Mouse (Mus musculus) intestine, embryonic 14.5 days (tissue): ENCODE results near the gene Snx9. TPM values are rescaled to one million over a fixed set of nuclear protein-coding genes. Genes with fewer than 3 reads are reported as not detected.

ENCODE experiments used
- ATAC-seq: fragments of 200-750 bp; cut with Nextera tagmentation; replicated peaks from 2 replicates; pipeline ENCODE4 v1.8.0; 2017; ENCODE audit warnings: low read depth, moderate number of reproducible peaks, moderate TSS enrichment, moderate library complexity; ENCODE audit not compliant: low FRiP score, low TSS enrichment
- DNase-seq: peaks from one replicate; pipeline ENCODE4 v3.0.0-alpha.2; 2018; ENCODE audit warnings: low spot score
- H3K27ac ChIP-seq: fragments of 300-500 bp; sonication (generic); 2 replicates; pipeline ENCODE4 v1.5.1; 2014; ENCODE audit warnings: low read depth, mild to moderate bottlenecking, control low read depth
- H3K27me3 ChIP-seq: fragments of 300-500 bp; sonication (generic); replicated peaks from 2 replicates; pipeline ENCODE4 v1.6.1; 2014; ENCODE audit warnings: low read length, control low read depth; ENCODE audit not compliant: control insufficient read depth, insufficient read depth
- H3K36me3 ChIP-seq: fragments of 300-500 bp; sonication (generic); 2 replicates; pipeline ENCODE4 v1.6.1; 2014; ENCODE audit warnings: low read length, control low read depth; ENCODE audit not compliant: control insufficient read depth, insufficient read depth
- H3K4me1 ChIP-seq: fragments of 300-500 bp; sonication (generic); replicated peaks from 2 replicates; pipeline ENCODE4 v1.6.1; 2014; ENCODE audit warnings: low read length, control low read depth, mixed read lengths; ENCODE audit not compliant: control insufficient read depth, insufficient read depth
- H3K4me2 ChIP-seq: fragments of 300-500 bp; sonication (generic); 2 replicates; pipeline ENCODE4 v1.6.1; 2014; ENCODE audit warnings: low read length
- H3K4me3 ChIP-seq: fragments of 300-500 bp; sonication (generic); 2 replicates; pipeline ENCODE4 v1.5.1; 2014; ENCODE audit warnings: low read depth, low read length, control low read depth, mixed read lengths
- H3K9ac ChIP-seq: fragments of 300-500 bp; sonication (generic); 2 replicates; pipeline ENCODE4 v1.6.1; 2014; ENCODE audit warnings: mild to moderate bottlenecking, low read length
- H3K9me3 ChIP-seq: fragments of 300-500 bp; sonication (generic); 2 replicates; pipeline ENCODE4 v1.6.1; 2016; ENCODE audit warnings: low read length, control low read depth; ENCODE audit not compliant: control insufficient read depth
- WGBS: fragments of 180-500 bp; shearing (Covaris S2); extraction: QIAGEN DNeasy Blood & Tissue Kit; methylation state at CpG from one replicate; pipeline ENCODE4 v1.1.7; 2014; 5-methylcytosine and 5-hydroxymethylcytosine counted together
- polyA plus RNA-seq: library from polyadenylated mRNA; unstranded; fragments of >200 nt; fragmentation: Nextera tagmentation; extraction: Ambion mirVana; gene quantifications from 2 replicates; pipeline ENCODE4 v1.2.1, GENCODE M21; 2014

Gene Snx9
- polyA plus RNA-seq, 1 experiment from 2014 or later, result 42.7 TPM

- Histone ChIP-seq H3K4me3 (peak overlapping the region; percentile 43), H3K27me3 (no peaks in the 10 kb centered on the region), H3K9me3 (no peaks in the 10 kb centered on the region), H3K36me3 (no peaks in the 10 kb centered on the region), H3K4me1 (peaks cover 16% of the 10 kb centered on the region; the same call in 1 of the 2 replicates), H3K27ac (peak overlapping the region; percentile 43; the same call in 1 of the 2 replicates), H3K4me2 (peak overlapping the region; percentile 67), H3K9ac (peak overlapping the region; percentile 49)
- 0% methylated on average over 32 of the region's 38 CpGs for WGBS
- ATAC-seq (peak; percentile 92), DNase-seq (peak; percentile 87)
These were observed 99.7 kb downstream of the Snx9 start for GRCm38 (mm10) chr17:5940792-5941191.

GRCm38 (mm10) chr17:5941230-5942043, 100.3 kb downstream of the Snx9 start, which contains the start of gene Synj2:
Gene Synj2, plus strand, starts transcription at chr17:5941280.
- WGBS, result under 1% methylated on average over 30 of the region's 52 CpGs
- Histone ChIP-seq H3K4me3 (peak within 1 kb of the TSS; percentile 43), H3K36me3 (no peaks in the 10 kb centered on the region), H3K27ac (peak within 1 kb of the TSS; percentile 48), H3K9me3 (no peaks in the 10 kb centered on the region), H3K27me3 (no peaks in the 10 kb centered on the region), H3K4me2 (peak within 1 kb of the TSS; percentile 67), H3K9ac (peak within 1 kb of the TSS; percentile 49), H3K4me1 (peaks cover 17% of the 10 kb centered on the region; the same call in 1 of the 2 replicates)
- DNase-seq (peak; percentile 89), ATAC-seq (peak; percentile 81)

GRCm38 (mm10) chr17:5942156-5942555, 101.0 kb downstream of the Snx9 start:
- ATAC-seq (no peak), DNase-seq (no peak)
- no peaks in the 10 kb centered on the region for H3K36me3 ChIP-seq

GRCm38 (mm10) chr17:5943053-5943452, 101.9 kb downstream of the Snx9 start:
- Histone ChIP-seq H3K4me3 (no peak overlapping the region), H3K9ac (no peak overlapping the region), H3K27ac (no peak overlapping the region), H3K36me3 (no peaks in the 10 kb centered on the region), H3K27me3 (no peaks in the 10 kb centered on the region), H3K4me2 (peak overlapping the region; percentile 67; the same call in 1 of the 2 replicates), H3K4me1 (peaks cover 17% of the 10 kb centered on the region; the same call in 1 of the 2 replicates), H3K9me3 (no peaks in the 10 kb centered on the region)
- ATAC-seq (no peak), DNase-seq (no peak)
- WGBS, result 60% methylated on average over 1 of the region's 1 CpGs

More at GRCm38 (mm10) chr17:5942156-5942555, 101.0 kb downstream of the Snx9 start:
- WGBS, result 46% methylated on average over 3 of the region's 3 CpGs
- H3K4me3 ChIP-seq, result peak overlapping the region; percentile 43
- H3K4me2 ChIP-seq, result peak overlapping the region; percentile 67
- peak overlapping the region; percentile 48 for H3K9ac ChIP-seq
- no peak overlapping the region for H3K27ac ChIP-seq
- peaks cover 17% of the 10 kb centered on the region; the same call in 1 of the 2 replicates for H3K4me1 ChIP-seq
- no peaks in the 10 kb centered on the region for H3K9me3 ChIP-seq
- no peaks in the 10 kb centered on the region for H3K27me3 ChIP-seq

GRCm38 (mm10) chr17:5947039-5947438, 105.9 kb downstream of the Snx9 start:
- H3K27ac ChIP-seq, result no peak overlapping the region
- no peak overlapping the region for H3K4me3 ChIP-seq
- DNase-seq, result no peak
- 72% methylated on average over 3 of the region's 3 CpGs for WGBS
- H3K9ac ChIP-seq, result no peak overlapping the region
- H3K4me1 ChIP-seq, result peaks cover 14% of the 10 kb centered on the region; the same call in 1 of the 2 replicates
- no peaks in the 10 kb centered on the region for H3K36me3 ChIP-seq
- H3K9me3 ChIP-seq, result no peaks in the 10 kb centered on the region
- H3K27me3 ChIP-seq, result no peaks in the 10 kb centered on the region
- ATAC-seq, result no peak
- no peak overlapping the region for H3K4me2 ChIP-seq

GRCm38 (mm10) chr17:5952455-5952854, 111.3 kb downstream of the Snx9 start:
- Histone ChIP-seq H3K9ac (no peak overlapping the region), H3K4me1 (0 out of 2 replicates have a peak, but pooled peaks cover 3% of the 10 kb centered on the region), H3K4me2 (no peak overlapping the region), H3K36me3 (no peaks in the 10 kb centered on the region), H3K27ac (no peak overlapping the region), H3K27me3 (no peaks in the 10 kb centered on the region), H3K4me3 (no peak overlapping the region), H3K9me3 (no peaks in the 10 kb centered on the region)
- no peak for ATAC-seq
- whole genome bisulfite sequencing, result 80% methylated on average over 4 of the region's 4 CpGs
- DNase-seq, result no peak

GRCm38 (mm10) chr17:5956350-5957000, 115.3 kb downstream of the Snx9 start:
- Histone ChIP-seq H3K27ac (no peak overlapping the region), H3K4me2 (no peak overlapping the region), H3K27me3 (no peaks in the 10 kb centered on the region), H3K4me3 (no peak overlapping the region), H3K4me1 (peaks cover 21% of the 10 kb centered on the region), H3K9me3 (no peaks in the 10 kb centered on the region), H3K36me3 (no peaks in the 10 kb centered on the region), H3K9ac (no peak overlapping the region)
- 82% methylated on average over 2 of the region's 2 CpGs for WGBS
- DNase-seq (no peak), ATAC-seq (no peak)

- H3K9ac ChIP-seq, result no peak overlapping the region
- WGBS, result 49% methylated on average over 3 of the region's 3 CpGs
- no peak for ATAC-seq
- H3K27ac ChIP-seq, result no peak overlapping the region
- H3K36me3 ChIP-seq, result no peaks in the 10 kb centered on the region; the same call in 1 of the 2 replicates
- H3K4me2 ChIP-seq, result no peak overlapping the region
- no peak for DNase-seq
- H3K4me3 ChIP-seq, result no peak overlapping the region
- no peaks in the 10 kb centered on the region for H3K27me3 ChIP-seq
- H3K9me3 ChIP-seq, result no peaks in the 10 kb centered on the region
- H3K4me1 ChIP-seq, result peaks cover 21% of the 10 kb centered on the region
These were observed 116.0 kb downstream of the Snx9 start for GRCm38 (mm10) chr17:5957097-5957496.
